Mouse (Mus musculus) embryonic fibroblast, embryonic 13.5 days (primary cell): ENCODE results near the gene Rhno1. TPM values are rescaled to one million over a fixed set of nuclear protein-coding genes. Genes with fewer than 3 reads are reported as not detected.

ENCODE experiments used
- H3K27ac ChIP-seq: 2 replicates; pipeline ENCODE4 v1.5.1; 2012; ENCODE audit warnings: low read length, control low read depth, inconsistent platforms; ENCODE audit not compliant: insufficient read depth
- H3K4me1 ChIP-seq: 2 replicates; pipeline ENCODE4 v1.6.1; 2011; ENCODE audit warnings: low read length; ENCODE audit not compliant: control insufficient read depth, insufficient read depth
- H3K4me3 ChIP-seq: 2 replicates; pipeline ENCODE4 v1.5.1; 2011; ENCODE audit warnings: mild to moderate bottlenecking, control low read depth, low read length; ENCODE audit not compliant: insufficient read depth
- CTCF ChIP-seq: IDR thresholded peaks from 2 replicates; pipeline ENCODE4 v1.5.1; 2011; ENCODE audit warnings: mild to moderate bottlenecking, control low read depth, low read length, moderate library complexity, borderline replicate concordance; ENCODE audit not compliant: insufficient read depth
- POLR2A ChIP-seq: IDR thresholded peaks from 2 replicates; pipeline ENCODE4 v1.6.1; 2011; ENCODE audit warnings: low read depth, mild to moderate bottlenecking, control low read depth, low read length, moderate library complexity
- polyA plus RNA-seq: library from polyadenylated mRNA; stranded (reverse); fragments of >200 nt; gene quantifications from 2 replicates; pipeline ENCODE4 v1.2.4, GENCODE M21; 2011; ENCODE audit warnings: low read depth; ENCODE audit not compliant: missing spikeins, insufficient read length

Gene Rhno1
- polyA plus RNA-seq, 1 experiment: 39.6 TPM

DNA sequence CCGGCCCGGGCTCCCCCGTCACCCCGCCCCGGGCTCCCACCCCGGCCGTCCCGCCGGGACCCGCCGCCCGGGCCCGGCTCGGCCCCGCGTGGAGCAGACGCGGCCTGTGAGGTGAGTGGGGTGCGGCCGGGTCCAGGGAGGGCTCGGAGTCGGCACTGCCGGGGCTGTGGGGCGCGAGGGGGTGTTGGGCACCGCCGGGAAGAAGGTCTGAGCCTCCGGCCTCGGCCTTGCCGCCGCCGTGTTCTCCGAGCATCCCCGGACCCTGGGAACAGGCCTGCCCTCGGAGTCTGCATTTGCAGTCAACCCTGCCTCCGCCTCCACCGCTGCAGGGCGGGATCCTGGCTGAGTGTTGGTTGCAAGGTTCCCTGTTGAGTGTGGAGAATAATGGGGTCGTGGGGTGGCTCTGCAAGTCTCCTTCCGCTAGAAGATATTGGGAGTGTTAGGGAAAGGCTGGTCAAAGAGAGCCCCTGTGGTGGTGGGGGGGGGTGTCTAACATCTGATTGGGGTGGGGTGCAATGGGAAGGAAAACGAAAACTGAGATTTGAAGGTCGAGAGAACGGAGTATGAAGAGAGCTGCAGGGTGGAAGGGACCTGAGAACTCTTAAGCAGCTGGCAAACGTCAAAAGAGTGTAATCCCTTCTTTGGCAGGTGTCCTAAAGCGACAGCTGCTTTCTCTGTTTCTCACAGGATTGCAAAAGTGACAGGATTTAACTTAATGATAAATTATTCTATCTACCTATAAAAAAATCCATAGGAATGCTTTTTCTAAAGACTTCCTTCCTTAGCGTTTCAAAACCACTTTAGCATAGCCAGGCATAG, 505 bp upstream of the Rhno1 start:
- Histone ChIP-seq H3K4me1 (peaks cover 12% of the 10 kb centered on the region; the same call in 1 of the 2 replicates), H3K4me3 (peak overlapping the region; percentile 98), H3K27ac (peak overlapping the region; percentile 65)
- TF ChIP-seq CTCF (no peak), POLR2A (no peak)

DNA sequence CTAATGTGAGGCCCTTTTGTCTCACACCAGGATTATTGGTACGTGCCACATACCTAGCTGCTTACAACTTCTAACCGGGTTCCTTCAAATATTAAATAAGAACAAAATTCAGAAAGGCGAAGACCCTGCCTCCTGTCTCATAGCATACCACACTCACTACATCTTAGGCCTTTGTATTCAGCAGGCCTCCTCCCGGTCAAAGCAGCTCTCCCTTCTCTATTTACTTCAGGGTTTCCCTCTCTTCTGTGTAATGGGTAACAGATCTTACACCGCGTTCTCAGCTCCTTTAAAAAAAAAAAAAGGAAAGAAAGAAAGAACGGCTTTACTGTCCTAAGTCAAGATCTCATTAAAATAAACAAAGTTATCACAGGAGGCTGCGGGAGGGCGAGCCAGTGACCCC, 810 bp downstream of the Rhno1 start:
- H3K27ac ChIP-seq: peak overlapping the region; percentile 94

DNA sequence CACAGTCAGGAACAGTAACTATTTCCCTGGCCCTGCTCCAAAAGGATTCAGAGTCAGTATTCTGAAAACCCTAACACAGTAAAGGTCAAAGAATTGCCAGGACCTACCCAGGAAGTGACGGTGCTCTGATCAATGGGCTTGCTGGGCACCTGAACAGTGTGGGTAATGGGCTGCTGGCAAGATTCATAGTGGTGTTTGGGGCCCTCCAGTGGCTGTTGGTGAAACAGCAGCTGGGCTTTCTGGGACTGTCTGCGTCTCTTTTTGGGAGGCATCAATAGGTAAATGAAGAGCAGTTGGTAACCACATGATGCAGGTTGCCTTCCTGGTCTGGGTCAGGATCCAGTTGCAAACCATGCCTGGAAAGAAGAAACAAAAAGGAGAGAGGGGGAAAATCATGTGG, 3.7 kb downstream of the Rhno1 start:
- TF ChIP-seq POLR2A (no peak), CTCF (peak; percentile 42; the same call in 1 of the 2 replicates)
- Histone ChIP-seq H3K4me1 (peaks cover 9% of the 10 kb centered on the region; the same call in 1 of the 2 replicates), H3K4me3 (no peak overlapping the region), H3K27ac (no peak overlapping the region)

More for the DNA sequence above, 810 bp downstream of the Rhno1 start:
- Histone ChIP-seq H3K4me1 (peaks cover 12% of the 10 kb centered on the region; the same call in 1 of the 2 replicates), H3K4me3 (peak overlapping the region; percentile 98)
- TF ChIP-seq POLR2A (no peak), CTCF (no peak)

DNA sequence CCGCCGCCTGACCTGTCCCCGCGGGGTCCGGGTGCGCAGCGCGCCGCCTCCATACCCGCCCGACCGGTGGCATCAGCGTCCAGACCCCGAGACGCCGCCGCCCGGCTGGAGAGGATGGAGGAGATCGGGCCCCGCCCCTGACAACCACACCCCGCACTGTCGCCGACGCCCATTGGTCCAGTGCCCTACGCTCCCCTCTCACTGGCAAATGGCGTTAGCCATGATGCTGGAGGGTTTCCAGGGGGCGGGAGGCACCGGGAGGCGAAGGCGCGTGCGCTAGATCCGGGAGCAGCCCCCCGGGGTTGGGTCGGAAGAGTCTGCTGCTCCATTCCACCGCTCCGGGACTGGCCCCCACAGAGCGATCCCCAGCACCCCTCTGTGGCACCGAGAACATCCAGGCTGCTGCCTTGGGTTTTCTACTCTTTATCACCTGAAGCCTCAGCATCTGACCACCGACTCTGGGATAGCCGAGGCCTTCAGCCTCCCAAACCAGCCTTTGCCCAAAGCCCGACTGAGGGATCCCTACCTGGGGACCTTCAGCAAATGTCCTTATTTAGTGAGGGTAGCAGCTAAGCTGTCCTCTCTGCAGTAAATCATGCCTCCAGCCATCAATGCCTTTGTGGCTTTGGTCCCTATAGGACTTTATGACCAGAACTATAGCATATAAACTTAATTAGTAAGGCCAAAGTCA, 6.8 kb downstream of the Rhno1 start, which contains the start of gene Tulp3:
Gene Tulp3 (minus strand): TSS at position 126 of the 691 bp plus-strand sequence.
- peaks cover 4% of the 10 kb centered on the region; the same call in 1 of the 2 replicates for H3K4me1 ChIP-seq
- TF ChIP-seq CTCF (no peak), POLR2A (peak; percentile 77)
- H3K27ac ChIP-seq: peak within 1 kb of the TSS; percentile 65
- peak within 1 kb of the TSS; percentile 90 for H3K4me3 ChIP-seq

DNA sequence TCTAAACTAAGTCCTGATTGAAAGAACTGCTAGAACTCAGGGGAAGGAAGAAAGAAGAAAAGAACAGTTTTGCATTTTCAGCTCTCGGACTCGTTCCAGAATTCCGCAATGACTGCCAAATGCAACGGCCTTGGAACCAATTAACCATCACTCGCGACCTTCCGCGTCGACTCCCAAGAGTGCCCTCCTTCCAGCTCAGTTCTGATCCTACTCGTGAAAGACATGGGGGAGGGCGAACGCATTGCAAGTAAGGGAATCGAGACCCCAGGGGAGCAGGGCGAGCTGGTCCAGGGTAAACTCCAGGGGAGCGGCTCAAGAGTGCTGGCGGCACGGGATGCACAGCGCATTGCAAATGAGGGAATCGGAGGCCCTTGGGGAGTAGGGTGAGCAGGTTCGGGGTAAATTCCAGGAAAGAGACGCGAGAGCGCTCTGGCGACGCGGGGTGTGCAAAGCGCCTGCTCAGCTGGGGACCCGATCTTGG, 7.5 kb downstream of the Rhno1 start:
- H3K4me1 ChIP-seq: peaks cover 4% of the 10 kb centered on the region; the same call in 1 of the 2 replicates
- H3K4me3 ChIP-seq: peak overlapping the region; percentile 90
- TF ChIP-seq CTCF (no peak), POLR2A (no peak; the same call in 1 of the 2 replicates)
- peak overlapping the region; percentile 65 for H3K27ac ChIP-seq

DNA sequence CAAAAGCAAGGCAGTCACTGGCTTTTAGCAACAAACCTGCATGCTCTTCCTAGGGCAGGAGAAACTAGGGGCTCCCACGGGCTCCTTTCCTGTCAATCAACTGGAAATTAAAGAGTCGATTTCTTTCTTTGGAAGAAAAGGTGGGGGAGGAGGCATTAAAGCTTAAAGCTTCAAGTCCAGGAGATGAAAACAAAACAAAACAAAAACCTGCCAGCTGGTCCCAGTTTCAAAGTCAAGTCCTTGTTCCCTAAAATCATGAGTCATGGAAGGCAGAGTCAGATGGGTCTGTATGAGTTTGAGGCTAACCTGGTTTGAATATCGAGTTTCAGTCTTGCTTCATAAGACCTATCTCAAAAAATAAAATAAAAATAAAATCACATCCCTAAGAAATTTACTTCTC, 8.6 kb downstream of the Rhno1 start:
- H3K4me3 ChIP-seq: no peak overlapping the region
- H3K27ac ChIP-seq: peak overlapping the region; percentile 20
- H3K4me1 ChIP-seq: peaks cover 7% of the 10 kb centered on the region; the same call in 1 of the 2 replicates
- no peak for TF ChIP-seq CTCF

DNA sequence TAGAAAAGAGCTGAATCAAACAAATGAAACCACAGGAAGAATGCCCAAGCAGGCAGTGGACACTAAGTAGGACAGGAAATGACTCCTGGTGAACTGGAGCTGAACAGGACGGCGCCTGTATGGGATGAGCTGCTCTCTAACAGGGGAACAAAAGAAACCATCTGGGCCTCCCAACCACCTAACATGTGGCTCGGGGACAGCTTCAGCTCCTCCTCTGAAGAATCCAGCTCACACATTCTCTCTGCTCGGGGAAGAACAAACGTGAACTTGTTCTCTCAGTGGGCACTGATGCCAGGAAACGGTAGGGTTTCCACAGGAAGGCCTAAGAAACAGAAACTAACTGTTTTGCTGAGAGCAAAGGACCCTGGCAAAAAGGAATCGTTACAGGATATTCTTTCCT, 13.0 kb downstream of the Rhno1 start:
- H3K4me3 ChIP-seq: no peak overlapping the region
- TF ChIP-seq POLR2A: no peak
- TF ChIP-seq CTCF: no peak
- H3K4me1 ChIP-seq: peaks cover 3% of the 10 kb centered on the region
- 0 out of 2 replicates have a peak overlapping the region, but pooled peaks have one; percentile 35 for H3K27ac ChIP-seq

DNA sequence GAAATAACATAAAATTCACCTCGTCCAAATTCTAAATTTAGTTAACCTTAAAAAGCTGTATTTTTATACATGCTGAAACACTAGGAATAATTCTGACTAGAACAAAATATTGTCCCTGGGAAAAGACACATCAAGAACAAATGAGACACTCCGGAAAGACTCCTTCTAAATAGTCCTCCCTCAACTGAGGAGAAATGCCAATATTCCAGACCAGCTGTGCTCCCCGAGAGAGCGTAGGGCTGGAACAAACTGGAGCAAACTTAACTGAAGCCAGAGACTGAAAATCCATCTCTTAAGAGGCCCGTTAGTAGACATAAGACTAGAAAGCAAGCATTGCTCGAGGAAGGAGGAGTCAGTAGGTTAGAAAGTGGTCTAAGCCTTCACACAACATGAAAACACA, 15.9 kb downstream of the Rhno1 start:
- TF ChIP-seq CTCF (no peak), POLR2A (no peak)
- no peak overlapping the region for H3K27ac ChIP-seq
- peaks cover 9% of the 10 kb centered on the region for H3K4me1 ChIP-seq
- no peak overlapping the region for H3K4me3 ChIP-seq

DNA sequence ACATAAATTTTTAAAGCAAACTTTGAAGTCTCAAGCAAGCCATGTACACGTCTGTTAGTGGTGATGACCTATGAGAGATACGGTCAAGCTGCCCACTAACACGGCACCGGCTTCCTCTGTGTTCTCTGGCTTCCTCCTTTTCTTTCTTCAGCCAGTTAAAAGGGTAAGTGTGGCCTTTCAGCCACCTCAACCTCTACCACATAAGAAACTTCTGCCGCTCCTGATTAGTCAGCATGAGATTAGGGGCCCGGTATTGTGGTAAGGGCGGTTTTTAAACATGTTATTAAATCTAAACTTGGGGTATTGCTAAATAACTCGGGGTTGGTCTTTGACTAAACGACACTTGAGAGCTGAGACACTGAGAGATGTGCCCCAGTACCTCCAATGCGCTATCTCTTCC, 17.1 kb downstream of the Rhno1 start:
- H3K4me1 ChIP-seq: peaks cover 14% of the 10 kb centered on the region
- H3K27ac ChIP-seq: no peak overlapping the region
- no peak for TF ChIP-seq POLR2A
- no peak for TF ChIP-seq CTCF
- H3K4me3 ChIP-seq: no peak overlapping the region

DNA sequence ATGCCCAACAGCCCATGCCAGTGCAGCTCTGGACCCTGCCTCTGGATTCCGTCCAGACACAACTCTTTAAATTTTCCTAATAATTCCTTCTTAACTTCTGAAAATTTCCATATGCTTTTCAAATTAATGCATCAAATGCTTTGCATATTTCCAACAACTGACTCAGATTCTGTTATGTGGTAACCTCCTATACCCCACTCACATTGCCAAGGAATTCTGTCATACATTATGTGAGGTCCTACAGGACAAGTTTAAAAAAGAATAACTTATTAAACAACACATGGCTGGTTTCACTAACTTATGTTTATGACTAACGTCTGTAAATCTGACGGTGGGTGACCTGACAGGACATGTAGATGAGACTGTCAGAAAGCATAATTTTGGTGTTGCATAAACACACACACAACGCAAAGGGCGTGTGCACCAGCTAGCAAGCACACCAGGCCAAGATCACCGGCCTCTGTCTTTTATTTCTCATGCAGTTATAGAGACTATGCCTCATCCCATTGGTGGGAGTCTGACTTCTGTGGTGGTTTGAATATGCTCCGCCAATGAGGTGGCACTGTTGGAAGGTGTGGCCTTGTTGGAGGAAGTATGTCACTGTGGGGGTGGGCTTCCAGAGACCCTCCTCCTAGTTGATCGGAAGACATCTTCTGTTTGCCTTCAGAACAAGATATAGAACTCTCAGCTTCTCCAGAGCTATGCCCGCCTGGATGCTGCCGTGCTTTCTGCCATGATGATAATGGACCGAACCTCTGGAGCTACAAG, 20.6 kb downstream of the Rhno1 start:
- H3K4me1 ChIP-seq: peaks cover 17% of the 10 kb centered on the region
- peak overlapping the region; percentile 63 for H3K27ac ChIP-seq
- no peak overlapping the region for H3K4me3 ChIP-seq
- TF ChIP-seq POLR2A (no peak), CTCF (no peak)
